Mouse (Mus musculus): ENCODE data around the gene Gm10295.

- TF ChIP-seq CTCF (IDR thresholded peaks at IDR 0.05; ENCODE audit: low read depth) (no peak), EP300 (IDR thresholded peaks at IDR 0.05; ENCODE audit: low read depth) (no peak)
Measured at GRCm38 (mm10) chr7:71371916-71372315, 20.6 kb upstream of the Gm10295 start.

Measured in heart, postnatal 0 days (tissue).